Mouse (Mus musculus) adrenal gland, postnatal 10 days (tissue): ENCODE measurements at regions not wholly inside any gene's neighbourhood (a gene's known extent, or its start where the extent isn't known, plus 50 kb on each side); places are given as distances from the start of the nearest gene placed in this dataset.

ENCODE experiments used
- DNase-seq: peaks from one replicate; pipeline ENCODE4 v3.0.0; 2021; ENCODE audit warnings: mixed read lengths

GRCm38 (mm10) chr17:80891656-80892055 is 52.8 kb upstream of the Tmem178 start:
- peak; percentile 67 for DNase-seq

- DNase-seq, result no peak
Measured at GRCm38 (mm10) chr17:80889095-80889494, 55.3 kb upstream of the Tmem178 start.

- no peak for DNase-seq
Measured at GRCm38 (mm10) chr17:80887749-80888119, 56.7 kb upstream of the Tmem178 start.

GRCm38 (mm10) chr17:80887021-80887748 is 57.2 kb upstream of the Tmem178 start:
- no peak for DNase-seq

GRCm38 (mm10) chr17:80886211-80886701 is 58.2 kb upstream of the Tmem178 start:
- DNase-seq, result no peak

GRCm38 (mm10) chr17:80885706-80886105 is 58.7 kb upstream of the Tmem178 start:
- DNase-seq, result no peak

- no peak for DNase-seq
Measured at GRCm38 (mm10) chr17:80884886-80885285, 59.5 kb upstream of the Tmem178 start.

- no peak for DNase-seq
Measured at GRCm38 (mm10) chr17:80882476-80882875, 62.0 kb upstream of the Tmem178 start.

GRCm38 (mm10) chr17:80880325-80880724 is 64.1 kb upstream of the Tmem178 start:
- no peak for DNase-seq

GRCm38 (mm10) chr17:80875352-80876044 is 68.9 kb upstream of the Tmem178 start:
- peak; percentile 47 for DNase-seq

- DNase-seq, result no peak
Measured at GRCm38 (mm10) chr17:80870965-80871364, 73.5 kb upstream of the Tmem178 start.

- no peak for DNase-seq
Measured at GRCm38 (mm10) chr17:80862338-80862737, 82.1 kb upstream of the Tmem178 start.

GRCm38 (mm10) chr17:80846996-80847810 is 97.2 kb upstream of the Tmem178 start:
- no peak for DNase-seq

- DNase-seq, result no peak
Measured at GRCm38 (mm10) chr17:80845349-80845748, 99.1 kb upstream of the Tmem178 start.

GRCm38 (mm10) chr17:80841903-80842302 is 102.5 kb upstream of the Tmem178 start:
- DNase-seq, result no peak

GRCm38 (mm10) chr17:80840896-80841295 is 103.5 kb upstream of the Tmem178 start:
- DNase-seq, result no peak

- DNase-seq, result no peak
Measured at GRCm38 (mm10) chr17:80840452-80840851, 104.0 kb upstream of the Tmem178 start.

- DNase-seq, result no peak
Measured at GRCm38 (mm10) chr17:80834701-80835100, 106.4 kb upstream of the Map4k3 start.

- no peak for DNase-seq
Measured at GRCm38 (mm10) chr17:80834176-80834517, 105.9 kb upstream of the Map4k3 start.

- DNase-seq, result no peak
Measured at GRCm38 (mm10) chr17:80833355-80834175, 105.3 kb upstream of the Map4k3 start.

- no peak for DNase-seq
Measured at GRCm38 (mm10) chr17:80831686-80832085, 103.4 kb upstream of the Map4k3 start.

GRCm38 (mm10) chr17:80827896-80828295 is 99.6 kb upstream of the Map4k3 start:
- DNase-seq, result no peak
